Mouse (Mus musculus) MEL (cell line): ENCODE data around the gene Slc35b4. TPM values are rescaled to one million over a fixed set of nuclear protein-coding genes. Genes with fewer than 3 reads are reported as not detected.

Experiments
- DNase-seq: peaks from one replicate; pipeline ENCODE4 v3.0.0; 2011; ENCODE audit warnings: low read depth, low spot score
- H3K27ac ChIP-seq: 2 replicates; pipeline ENCODE4 v1.5.1; 2012; ENCODE audit warnings: low read depth, mild to moderate bottlenecking, control low read depth, low read length, moderate library complexity; ENCODE audit not compliant: control insufficient read depth
- H3K27me3 ChIP-seq, 2 experiments: fragments of 150-350 bp in 1 of 2; sonication (generic) in 1 of 2; 2 replicates each; pipeline ENCODE4 v1.6.1; 2012; ENCODE audit warnings: low read length in 2 of 2, mild to moderate bottlenecking in 2 of 2, improper control_type of control experiment in 1 of 2, moderate library complexity in 1 of 2; ENCODE audit not compliant: insufficient read depth in 2 of 2, control insufficient read depth in 1 of 2
- H3K36me3 ChIP-seq, 2 experiments: 2 replicates each; pipeline ENCODE4 v1.6.1; 2012 to 2014; ENCODE audit warnings: low read length in 2 of 2, improper control_type of control experiment in 1 of 2, inconsistent platforms in 1 of 2, mild to moderate bottlenecking in 1 of 2; ENCODE audit not compliant: insufficient read depth in 2 of 2, control insufficient read depth in 1 of 2
- H3K4me1 ChIP-seq, 2 experiments: fragments of 150-350 bp in 1 of 2; sonication (generic) in 1 of 2; 2 replicates each; pipeline ENCODE4 v1.6.1; 2012; ENCODE audit warnings: low read length in 2 of 2, improper control_type of control experiment in 1 of 2, mild to moderate bottlenecking in 1 of 2; ENCODE audit not compliant: insufficient read depth in 2 of 2, control insufficient read depth in 1 of 2
- H3K4me3 ChIP-seq, 2 experiments: fragments of 150-350 bp in 1 of 2; sonication (generic) in 1 of 2; 2 replicates each; pipeline ENCODE4 v1.5.1; 2012; ENCODE audit warnings: low read depth in 2 of 2, low read length in 2 of 2, mild to moderate bottlenecking in 2 of 2, moderate library complexity in 2 of 2, control low read depth in 1 of 2, improper control_type of control experiment in 1 of 2; ENCODE audit not compliant: control insufficient read depth in 1 of 2, insufficient read depth in 1 of 2
- H3K79me2 ChIP-seq: 2 replicates; pipeline ENCODE4 v1.6.1; 2012; ENCODE audit warnings: mild to moderate bottlenecking, low read length, moderate library complexity; ENCODE audit not compliant: control insufficient read depth, poor library complexity, insufficient read depth
- H3K9ac ChIP-seq: 2 replicates; pipeline ENCODE4 v1.6.1; 2012; ENCODE audit warnings: low read depth, mild to moderate bottlenecking, control low read depth, low read length, moderate library complexity; ENCODE audit not compliant: control insufficient read depth, poor library complexity, severe bottlenecking
- H3K9me3 ChIP-seq: fragments of 150-350 bp; sonication (generic); replicated peaks from 2 replicates; pipeline ENCODE4 v1.6.1; 2012; ENCODE audit warnings: mild to moderate bottlenecking, low read length, improper control_type of control experiment, moderate library complexity; ENCODE audit not compliant: insufficient read depth
- BHLHE40 ChIP-seq: IDR thresholded peaks from 2 replicates; pipeline ENCODE4 v1.6.1; 2012; ENCODE audit warnings: low read depth, mild to moderate bottlenecking, inconsistent platforms, low read length, improper control_type of control experiment, borderline replicate concordance
- CHD2 ChIP-seq: IDR thresholded peaks from 2 replicates; pipeline ENCODE4 v1.6.1; 2011; ENCODE audit warnings: low read length, improper control_type of control experiment
- CTCF ChIP-seq, 3 experiments: IDR thresholded peaks in 2 of 3; conservative IDR thresholded peaks in 1 of 3; 2 replicates each; pipeline ENCODE4 v1.5.1; 2011 to 2012; ENCODE audit warnings: low read length in 3 of 3, low read depth in 2 of 3, mild to moderate bottlenecking in 2 of 3, improper control_type of control experiment in 1 of 3, inconsistent platforms in 1 of 3, mixed read lengths in 1 of 3, moderate library complexity in 1 of 3; ENCODE audit not compliant: control insufficient read depth in 1 of 3, insufficient read depth in 1 of 3, poor library complexity in 1 of 3, severe bottlenecking in 1 of 3
- E2F4 ChIP-seq: IDR thresholded peaks from 2 replicates; pipeline ENCODE4 v1.6.1; 2011; ENCODE audit warnings: low read depth, low read length, improper control_type of control experiment, borderline replicate concordance
- ELF1 ChIP-seq: IDR thresholded peaks from 2 replicates; pipeline ENCODE4 v1.6.1; 2014; ENCODE audit warnings: low read depth, mild to moderate bottlenecking, inconsistent platforms, low read length, improper control_type of control experiment, moderate library complexity
- EP300 ChIP-seq, 2 experiments: IDR thresholded peaks; 2 replicates each; pipeline ENCODE4 v1.6.1; 2011; ENCODE audit warnings: improper control_type of control experiment in 2 of 2, low read length in 2 of 2, low read depth in 1 of 2, mild to moderate bottlenecking in 1 of 2
- ETS1 ChIP-seq: IDR thresholded peaks from 2 replicates; pipeline ENCODE4 v1.6.1; 2012; ENCODE audit warnings: low read depth, mild to moderate bottlenecking, inconsistent platforms, low read length, improper control_type of control experiment, moderate library complexity
- GABPA ChIP-seq: IDR thresholded peaks from 2 replicates; pipeline ENCODE4 v1.6.1; 2012; ENCODE audit warnings: low read depth, mild to moderate bottlenecking, inconsistent platforms, low read length, improper control_type of control experiment, moderate library complexity
- GATA1 ChIP-seq: IDR thresholded peaks from 2 replicates; pipeline ENCODE4 v1.6.1; 2011; ENCODE audit warnings: low read depth, low read length, improper control_type of control experiment
- HCFC1 ChIP-seq: IDR thresholded peaks from 2 replicates; pipeline ENCODE4 v1.6.1; 2012; ENCODE audit warnings: low read depth, mild to moderate bottlenecking, inconsistent platforms, low read length, improper control_type of control experiment, moderate library complexity
- KAT2A ChIP-seq: conservative IDR thresholded peaks from 2 replicates; pipeline ENCODE4 v1.6.1; 2012; ENCODE audit warnings: low read depth, low read length, improper control_type of control experiment, inconsistent platforms
- MAFK ChIP-seq: IDR thresholded peaks from 2 replicates; pipeline ENCODE4 v1.6.1; 2011; ENCODE audit warnings: low read depth, mild to moderate bottlenecking, low read length, improper control_type of control experiment, borderline replicate concordance
- MEF2A ChIP-seq: IDR thresholded peaks from 2 replicates; pipeline ENCODE4 v1.6.1; 2014; ENCODE audit warnings: low read depth, mild to moderate bottlenecking, inconsistent platforms, low read length, improper control_type of control experiment; ENCODE audit not compliant: poor library complexity, insufficient replicate concordance, severe bottlenecking; ENCODE audit errors: extremely low read depth
- MYC ChIP-seq: IDR thresholded peaks from 2 replicates; pipeline ENCODE4 v1.6.1; 2011; ENCODE audit warnings: low read depth, mild to moderate bottlenecking, low read length, improper control_type of control experiment, moderate library complexity
- NELFE ChIP-seq: IDR thresholded peaks from 2 replicates; pipeline ENCODE4 v1.6.1; 2011; ENCODE audit warnings: low read depth, low read length, improper control_type of control experiment
- POLR2A ChIP-seq, 2 experiments: IDR thresholded peaks; 2 replicates each; pipeline ENCODE4 v1.6.1; 2011 to 2012; ENCODE audit warnings: low read length in 2 of 2, mild to moderate bottlenecking in 2 of 2, control low read depth in 1 of 2, improper control_type of control experiment in 1 of 2, low read depth in 1 of 2, moderate library complexity in 1 of 2; ENCODE audit not compliant: control insufficient read depth in 1 of 2, insufficient read depth in 1 of 2, poor library complexity in 1 of 2
- POLR2AphosphoS5 ChIP-seq: IDR thresholded peaks from 2 replicates; pipeline ENCODE4 v1.6.1; 2012; ENCODE audit warnings: low read depth, borderline replicate concordance, mild to moderate bottlenecking, inconsistent platforms, low read length, moderate library complexity, mixed read lengths
- RAD21 ChIP-seq: IDR thresholded peaks from 2 replicates; pipeline ENCODE4 v1.6.1; 2011; ENCODE audit warnings: mild to moderate bottlenecking, low read depth, low read length, improper control_type of control experiment
- RCOR1 ChIP-seq: IDR thresholded peaks from 2 replicates; pipeline ENCODE4 v1.6.1; 2012; ENCODE audit warnings: low read depth, mild to moderate bottlenecking, inconsistent platforms, low read length, improper control_type of control experiment
- SMC3 ChIP-seq: IDR thresholded peaks from 2 replicates; pipeline ENCODE4 v1.6.1; 2011; ENCODE audit warnings: low read depth, low read length, improper control_type of control experiment
- TBP ChIP-seq: IDR thresholded peaks from 2 replicates; pipeline ENCODE4 v1.8.0; 2011; ENCODE audit warnings: low read depth, low read length, improper control_type of control experiment
- TCF12 ChIP-seq: IDR thresholded peaks from 2 replicates; pipeline ENCODE4 v1.6.1; 2014; ENCODE audit warnings: low read depth, mild to moderate bottlenecking, inconsistent platforms, low read length, improper control_type of control experiment, moderate library complexity
- USF2 ChIP-seq, 2 experiments: IDR thresholded peaks; 2 replicates each; pipeline ENCODE4 v1.6.1; 2011 to 2012; ENCODE audit warnings: improper control_type of control experiment in 2 of 2, low read length in 2 of 2, borderline replicate concordance in 1 of 2, inconsistent platforms in 1 of 2, low read depth in 1 of 2, mild to moderate bottlenecking in 1 of 2; ENCODE audit not compliant: insufficient read depth in 1 of 2
- ZKSCAN1 ChIP-seq: IDR thresholded peaks from 2 replicates; pipeline ENCODE4 v1.6.1; 2012; ENCODE audit warnings: low read depth, mild to moderate bottlenecking, inconsistent platforms, low read length, improper control_type of control experiment, moderate library complexity
- ZNF384 ChIP-seq: IDR thresholded peaks from 2 replicates; pipeline ENCODE4 v1.6.1; 2012; ENCODE audit warnings: low read depth, mild to moderate bottlenecking, inconsistent platforms, low read length, improper control_type of control experiment
- polyA plus RNA-seq, 2 experiments: library from polyadenylated mRNA; stranded (reverse) in 1 of 2; unstranded in 1 of 2; fragments of >175 nt in 1 of 2; fragments of >200 nt in 1 of 2; gene quantifications; 2 replicates each; pipeline versions ENCODE4 v1.2.1 to v1.2.4; 2012; ENCODE audit warnings: low replicate concordance in 2 of 2, low read depth in 1 of 2; ENCODE audit not compliant: insufficient read length in 2 of 2, insufficient read depth in 1 of 2, missing spikeins in 1 of 2
- total RNA-seq: library from RNA; depleted of rRNA; stranded (reverse); fragments of 300-350 nt; gene quantifications from 2 replicates; pipeline ENCODE4 v1.2.3, GENCODE M21; 2012

Slc35b4 gene
- total and polyA plus RNA-seq, 3 experiments = 6.1 to 10.7 TPM; not detected in 1

DNA sequence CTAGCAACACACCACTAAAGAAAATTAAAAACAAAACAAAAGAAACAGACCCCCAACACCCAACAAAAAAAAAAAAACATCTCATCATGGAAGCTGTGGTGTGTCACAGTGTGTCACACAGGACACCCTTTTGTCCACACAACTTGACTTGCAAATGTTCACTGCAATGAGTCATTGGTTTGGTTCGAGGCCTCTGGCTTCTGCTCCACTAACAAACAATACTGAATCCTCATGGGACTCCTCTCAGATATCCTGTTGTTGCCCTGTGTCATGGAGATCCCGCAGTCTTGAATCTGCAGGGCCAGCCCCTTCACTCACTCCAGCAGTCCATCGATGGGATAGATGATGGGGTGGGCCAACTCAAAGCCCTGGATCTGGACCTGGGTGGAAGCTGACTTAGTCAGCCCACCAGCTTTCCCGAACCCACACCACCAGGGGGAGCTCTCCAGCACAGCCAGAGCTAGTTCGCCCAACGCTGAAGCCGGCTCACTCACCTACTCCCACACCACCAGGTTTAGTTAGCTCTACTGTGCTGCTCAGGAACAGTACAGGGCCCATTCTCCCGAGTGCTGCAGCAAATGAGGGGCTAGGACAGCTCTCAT is 28.2 kb upstream of the Slc35b4 start:
- Histone ChIP-seq H3K9ac (no peak overlapping the region), H3K27me3 (peaks cover 2 to 8% of the 10 kb centered on the region in 2 experiments), H3K9me3 (no peaks in the 10 kb centered on the region), H3K36me3 (no peaks in the 10 kb centered on the region), H3K4me1 (no peaks in the 10 kb centered on the region), H3K4me3 (no peak overlapping the region), H3K27ac (no peak overlapping the region), H3K79me2 (no peaks in the 10 kb centered on the region)
- TF ChIP-seq POLR2A (IDR thresholded peaks at IDR 0.05; ENCODE audit: control insufficient read depth in 1 of 2, insufficient read depth in 1 of 2, low read depth in 1 of 2, low read length in 2 of 2, poor library complexity in 1 of 2) (no peak), E2F4 (no peak), SMC3 (peak; percentile 55), CTCF (IDR thresholded peaks at IDR 0.05 in 2 of 3, conservative IDR thresholded peaks at IDR 0.05 in 1 of 3; ENCODE audit: control insufficient read depth in 1 of 3, insufficient read depth in 1 of 3, low read depth in 2 of 3, low read length in 3 of 3, poor library complexity in 1 of 3, severe bottlenecking in 1 of 3) (peak; percentile 34 to 72 (median 48))
- DNase-seq = peak; percentile 28

DNA sequence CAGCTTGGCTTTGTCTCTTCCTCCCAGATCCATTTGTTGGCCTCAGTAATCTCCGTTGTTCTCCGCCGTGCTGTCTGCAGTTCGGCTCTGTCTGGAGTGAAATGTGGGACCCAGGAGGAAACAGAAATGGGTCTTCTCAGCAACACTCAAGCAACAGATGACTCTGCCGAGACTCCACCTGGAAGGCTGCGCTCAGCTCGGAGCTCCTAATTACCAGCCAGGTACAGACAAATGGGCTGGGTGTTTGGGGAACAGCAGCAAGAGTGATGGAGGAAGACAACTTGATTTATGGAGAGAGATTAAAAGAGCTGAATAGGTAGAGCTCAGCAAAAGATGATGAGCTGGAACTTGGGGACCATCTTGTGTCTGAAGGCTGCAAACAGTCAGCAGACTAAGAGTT is 26.6 kb upstream of the Slc35b4 start:
- Histone ChIP-seq H3K27ac (no peak overlapping the region), H3K36me3 (no peaks in the 10 kb centered on the region), H3K9me3 (no peaks in the 10 kb centered on the region), H3K27me3 (peaks cover 2 to 4% of the 10 kb centered on the region in 2 experiments; a peak in 3 of 4 replicates), H3K4me3 (no peak overlapping the region), H3K79me2 (no peaks in the 10 kb centered on the region), H3K9ac (no peak overlapping the region), H3K4me1 (no peaks in the 10 kb centered on the region)
- DNase-seq = no peak
- no peak for TF ChIP-seq GABPA
- no peak for TF ChIP-seq HCFC1
- TF ChIP-seq TCF12 = no peak
- no peak for TF ChIP-seq MAFK
- no peak for TF ChIP-seq USF2 (IDR thresholded peaks at IDR 0.05; ENCODE audit: borderline replicate concordance in 1 of 2, insufficient read depth in 1 of 2, low read depth in 1 of 2, low read length in 2 of 2)
- no peak for TF ChIP-seq MEF2A

DNA sequence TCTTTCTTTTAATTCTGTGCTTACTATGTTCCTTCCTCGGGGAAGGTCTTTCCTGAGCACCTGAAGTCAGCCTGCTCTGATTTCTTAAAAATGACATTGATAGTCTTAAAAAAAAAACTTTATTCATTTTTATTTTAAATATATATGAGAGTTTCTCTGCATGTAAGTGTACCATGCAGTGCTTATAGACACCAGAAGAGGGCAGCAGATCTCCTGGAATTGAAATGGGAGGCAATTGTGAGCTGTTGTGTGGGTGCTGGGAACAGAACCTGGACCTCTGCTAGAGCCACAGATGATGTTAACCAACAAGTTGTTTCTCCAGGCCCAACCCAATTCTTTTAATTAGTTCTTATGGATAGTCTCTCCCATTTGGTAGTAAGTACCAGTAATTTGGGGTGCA is 18.1 kb upstream of the Slc35b4 start:
- no peak overlapping the region for H3K27ac ChIP-seq
- no peaks in the 10 kb centered on the region for H3K9me3 ChIP-seq
- H3K4me1 ChIP-seq = no peaks in the 10 kb centered on the region
- no peak overlapping the region for H3K9ac ChIP-seq
- no peaks in the 10 kb centered on the region for H3K79me2 ChIP-seq
- peak; percentile 42 for DNase-seq
- H3K27me3 ChIP-seq = peaks cover 0 to 5% of the 10 kb centered on the region in 2 experiments; a peak in 3 of 4 replicates
- H3K4me3 ChIP-seq = no peak overlapping the region
- H3K36me3 ChIP-seq = no peaks in the 10 kb centered on the region
- TF ChIP-seq MYC (no peak), ETS1 (no peak), POLR2AphosphoS5 (no peak), BHLHE40 (no peak), ELF1 (no peak), CHD2 (no peak), USF2 (IDR thresholded peaks at IDR 0.05; ENCODE audit: borderline replicate concordance in 1 of 2, insufficient read depth in 1 of 2, low read depth in 1 of 2, low read length in 2 of 2) (no peak), TCF12 (no peak), ZNF384 (no peak), KAT2A (no peak), RCOR1 (no peak), RAD21 (peak; percentile 28), SMC3 (peak; percentile 48), TBP (no peak), NELFE (no peak), ZKSCAN1 (no peak), GATA1 (no peak), POLR2A (IDR thresholded peaks at IDR 0.05; ENCODE audit: control insufficient read depth in 1 of 2, insufficient read depth in 1 of 2, low read depth in 1 of 2, low read length in 2 of 2, poor library complexity in 1 of 2) (no peak), EP300 (IDR thresholded peaks at IDR 0.05; ENCODE audit: low read depth in 1 of 2, low read length in 2 of 2) (no peak)
